Mouse (Mus musculus): ENCODE measurements around the gene Atf1. TPM values are rescaled to one million over a fixed set of nuclear protein-coding genes. Genes with fewer than 3 reads are reported as not detected.
A peak's percentile ranks its signal among the peaks of the same experiment; 100 is the strongest.
"Not testable (repeated sequence)": the region's sequence is repeated elsewhere in the genome, so short reads cannot be mapped to it uniquely, and the experiment has no call there.

Atf1 gene
- polyA plus RNA-seq, 2 experiments, result 24.9 to 29.7 TPM

DNA sequence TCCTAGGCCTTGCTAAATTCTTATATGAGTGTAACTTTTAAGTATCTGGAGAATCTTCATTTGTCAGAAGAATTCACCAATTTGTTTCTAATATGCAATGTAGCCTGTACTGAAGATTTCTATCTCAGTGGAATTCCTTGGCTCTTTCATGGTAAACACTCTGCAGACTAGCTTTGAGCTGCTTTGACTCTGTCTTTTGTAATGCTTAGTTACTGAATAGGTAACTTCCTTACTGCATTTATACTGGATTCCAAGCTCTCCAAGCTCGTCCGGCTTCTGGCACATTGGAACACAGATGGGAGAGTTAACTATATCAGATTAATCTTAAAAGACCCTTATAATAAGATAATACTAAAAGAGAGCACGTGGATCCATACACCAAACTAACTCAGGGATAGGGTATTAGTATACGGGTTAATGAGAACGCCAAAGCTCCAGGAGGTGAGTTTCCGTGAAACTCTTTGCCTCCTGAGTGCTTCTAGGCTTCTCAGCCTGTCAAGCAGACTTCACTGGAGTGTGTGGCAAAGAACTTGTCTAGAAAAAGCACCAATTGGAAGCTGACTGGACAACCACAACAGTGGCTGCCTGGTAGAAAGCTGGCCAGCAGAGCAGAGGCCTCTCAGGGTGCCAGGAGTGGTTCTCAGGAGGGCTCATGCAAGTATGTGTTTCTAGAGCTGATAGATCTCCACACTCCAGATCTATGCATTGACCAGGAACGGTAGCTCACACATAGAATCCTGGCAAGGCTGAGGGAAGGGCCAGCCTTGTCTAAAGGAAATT is 31.2 kb downstream of the Atf1 start:
- Histone ChIP-seq H3K9ac (replicated peaks) (no peak overlapping the region), H3K4me2 (ENCODE audit: low read depth) (no peak overlapping the region), H3K27me3 (ENCODE audit: control insufficient read depth, insufficient read depth, low read length) (no peaks in the 10 kb centered on the region), H3K36me3 (replicated peaks; ENCODE audit: control insufficient read depth, insufficient read depth, low read depth) (peaks cover 60% of the 10 kb centered on the region), H3K4me1 (replicated peaks; ENCODE audit: control insufficient read depth in 2 of 2, insufficient read depth in 2 of 2, low read length in 1 of 2) (no peaks in the 10 kb centered on the region), H3K9me3 (ENCODE audit: control insufficient read depth, low read length) (no peaks in the 10 kb centered on the region), H3K27ac (no peak overlapping the region), H3K4me3 (ENCODE audit: insufficient read depth in 1 of 2, low read depth in 2 of 2, low read length in 2 of 2) (no peak overlapping the region)
- no peak for TF ChIP-seq CTCF (IDR thresholded peaks at IDR 0.05; ENCODE audit: low read depth)
- TF ChIP-seq EP300 (IDR thresholded peaks at IDR 0.05; ENCODE audit: low read depth), result no peak
- DNase-seq (ENCODE audit: low read depth in 3 of 3, low spot score in 3 of 3), result no peak
- 89% methylated on average over 7 of the region's 7 CpGs for WGBS (ENCODE audit: insufficient replicate concordance)
- no peak for ATAC-seq (ENCODE audit: insufficient read depth)

DNA sequence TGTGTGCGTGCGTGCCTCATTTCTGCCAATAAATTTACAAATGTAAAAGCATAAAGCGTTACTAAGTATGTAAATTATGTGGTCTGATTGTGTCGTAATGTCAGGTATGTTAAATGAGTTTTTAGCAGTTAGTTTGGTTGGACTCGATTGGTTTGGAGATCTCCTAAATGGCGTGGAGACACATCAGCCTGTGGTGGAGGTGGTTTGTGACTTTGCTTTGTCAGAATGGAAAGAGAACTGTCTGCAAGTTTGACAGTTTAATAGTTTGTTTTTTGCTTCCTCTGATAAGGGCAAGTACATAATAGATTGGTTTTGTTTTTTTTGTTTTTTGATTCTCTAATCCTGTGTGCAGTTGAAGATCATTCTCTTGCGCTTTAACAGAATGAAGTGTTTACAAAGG is 32.7 kb downstream of the Atf1 start:
- H3K4me1 ChIP-seq (replicated peaks; ENCODE audit: control insufficient read depth in 2 of 2, insufficient read depth in 2 of 2, low read length in 1 of 2); H3K9me3 ChIP-seq (ENCODE audit: control insufficient read depth, low read length); DNase-seq (ENCODE audit: low read depth in 3 of 3, low spot score in 3 of 3); H3K9ac ChIP-seq (replicated peaks); H3K27ac ChIP-seq; H3K27me3 ChIP-seq (ENCODE audit: control insufficient read depth, insufficient read depth, low read length); H3K4me3 ChIP-seq (ENCODE audit: insufficient read depth in 1 of 2, low read depth in 2 of 2, low read length in 2 of 2); ATAC-seq (ENCODE audit: insufficient read depth); H3K4me2 ChIP-seq (ENCODE audit: low read depth): not testable (repeated sequence)
- WGBS (ENCODE audit: insufficient replicate concordance), result 76% methylated on average over 7 of the region's 7 CpGs
- H3K36me3 ChIP-seq (replicated peaks; ENCODE audit: control insufficient read depth, insufficient read depth, low read depth), result peaks cover 45% of the 10 kb centered on the region

DNA sequence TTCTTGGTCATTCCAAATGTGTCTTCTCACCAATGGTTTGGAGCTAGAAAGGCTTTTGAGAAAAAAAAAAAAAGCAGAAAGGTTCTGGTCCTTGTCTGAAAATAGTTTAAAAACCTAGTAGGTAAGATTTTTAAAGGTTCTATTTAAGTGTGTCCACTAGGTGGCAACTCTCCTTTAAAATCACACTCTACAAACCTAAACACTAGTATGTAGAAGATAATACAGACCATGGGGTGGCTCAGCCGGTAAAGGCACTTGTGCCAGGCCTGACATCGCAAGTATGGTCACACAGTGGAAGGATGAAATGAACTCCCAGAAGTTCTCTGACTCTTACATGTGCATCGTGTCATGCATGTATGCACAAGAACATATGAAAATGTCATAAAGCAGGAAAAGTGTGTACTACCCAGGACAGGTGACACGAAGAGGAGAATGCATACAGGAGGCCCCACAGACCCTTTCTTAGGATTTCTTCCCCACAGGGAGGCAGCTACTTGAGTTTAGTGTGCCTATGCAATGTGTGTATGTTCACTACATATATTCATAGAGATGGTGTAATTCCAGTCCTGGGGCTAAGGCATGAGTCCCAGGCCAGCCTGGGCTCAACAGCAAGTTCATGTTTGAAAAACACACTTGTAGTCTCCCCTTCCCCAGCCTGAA is 35.8 kb downstream of the Atf1 start:
- 41% methylated on average over 4 of the region's 4 CpGs for WGBS (ENCODE audit: insufficient replicate concordance)
- Histone ChIP-seq H3K4me1 (replicated peaks; ENCODE audit: control insufficient read depth in 2 of 2, insufficient read depth in 2 of 2, low read length in 1 of 2) (no peaks in the 10 kb centered on the region), H3K4me2 (ENCODE audit: low read depth) (no peak overlapping the region), H3K27me3 (ENCODE audit: control insufficient read depth, insufficient read depth, low read length) (no peaks in the 10 kb centered on the region), H3K27ac (no peak overlapping the region), H3K9me3 (ENCODE audit: control insufficient read depth, low read length) (no peaks in the 10 kb centered on the region), H3K9ac (replicated peaks) (no peak overlapping the region), H3K36me3 (replicated peaks; ENCODE audit: control insufficient read depth, insufficient read depth, low read depth) (peaks cover 17% of the 10 kb centered on the region), H3K4me3 (ENCODE audit: insufficient read depth in 1 of 2, low read depth in 2 of 2, low read length in 2 of 2) (no peak overlapping the region)
- ATAC-seq (ENCODE audit: insufficient read depth) (no peak), DNase-seq (ENCODE audit: low read depth in 3 of 3, low spot score in 3 of 3) (no peak)
- TF ChIP-seq CTCF (IDR thresholded peaks at IDR 0.05; ENCODE audit: low read depth) (peak; percentile 38), EP300 (IDR thresholded peaks at IDR 0.05; ENCODE audit: low read depth) (no peak)

DNA sequence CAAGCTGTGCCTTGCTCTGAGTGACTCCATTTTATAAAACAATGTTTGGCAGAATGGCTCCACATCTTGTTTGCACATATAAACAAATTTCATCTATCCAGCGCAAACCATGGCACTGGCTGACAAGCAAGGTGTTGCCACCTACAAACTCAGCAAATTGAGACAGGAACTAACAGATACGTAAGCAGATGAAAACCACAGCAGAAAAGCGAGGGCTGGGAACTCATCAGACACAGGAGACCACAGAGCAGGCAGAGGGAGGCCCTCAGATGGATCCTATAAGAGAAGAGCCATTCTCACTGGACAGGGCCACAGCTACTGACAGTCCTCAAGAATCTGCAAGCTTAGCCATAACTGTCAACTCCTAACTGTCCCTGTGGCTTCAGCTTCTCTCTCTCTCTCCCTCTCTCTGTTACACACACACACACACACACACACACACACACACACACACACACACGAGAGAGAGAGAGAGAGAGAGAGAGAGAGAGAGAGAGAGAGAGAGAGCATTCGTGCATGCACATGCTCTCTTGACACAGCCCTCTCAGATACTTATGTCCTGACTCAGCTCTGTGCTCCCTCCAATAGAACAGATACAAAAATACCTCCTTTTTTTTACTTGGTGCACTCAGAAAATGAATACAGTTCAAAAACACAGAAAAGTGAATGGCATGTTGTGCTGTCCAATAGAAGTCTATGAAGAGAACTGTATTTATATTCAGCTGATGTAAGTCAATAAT is 38.1 kb downstream of the Atf1 start:
- no peaks in the 10 kb centered on the region for H3K27me3 ChIP-seq (ENCODE audit: control insufficient read depth, insufficient read depth, low read length)
- H3K9ac ChIP-seq (replicated peaks), result no peak overlapping the region
- no peak overlapping the region for H3K27ac ChIP-seq
- DNase-seq (ENCODE audit: low read depth in 3 of 3, low spot score in 3 of 3), result no peak
- H3K4me2 ChIP-seq (ENCODE audit: low read depth), result no peak overlapping the region
- no peak for TF ChIP-seq EP300 (IDR thresholded peaks at IDR 0.05; ENCODE audit: low read depth)
- no peak for TF ChIP-seq CTCF (IDR thresholded peaks at IDR 0.05; ENCODE audit: low read depth)
- no peak for ATAC-seq (ENCODE audit: insufficient read depth)
- whole genome bisulfite sequencing (ENCODE audit: insufficient replicate concordance), result 61% methylated on average over 4 of the region's 5 CpGs
- H3K9me3 ChIP-seq (ENCODE audit: control insufficient read depth, low read length), result no peaks in the 10 kb centered on the region
- peaks cover 5% of the 10 kb centered on the region for H3K36me3 ChIP-seq (replicated peaks; ENCODE audit: control insufficient read depth, insufficient read depth, low read depth)
- no peak overlapping the region for H3K4me3 ChIP-seq (ENCODE audit: insufficient read depth in 1 of 2, low read depth in 2 of 2, low read length in 2 of 2)
- H3K4me1 ChIP-seq (replicated peaks; ENCODE audit: control insufficient read depth in 2 of 2, insufficient read depth in 2 of 2, low read length in 1 of 2), result no peaks in the 10 kb centered on the region

DNA sequence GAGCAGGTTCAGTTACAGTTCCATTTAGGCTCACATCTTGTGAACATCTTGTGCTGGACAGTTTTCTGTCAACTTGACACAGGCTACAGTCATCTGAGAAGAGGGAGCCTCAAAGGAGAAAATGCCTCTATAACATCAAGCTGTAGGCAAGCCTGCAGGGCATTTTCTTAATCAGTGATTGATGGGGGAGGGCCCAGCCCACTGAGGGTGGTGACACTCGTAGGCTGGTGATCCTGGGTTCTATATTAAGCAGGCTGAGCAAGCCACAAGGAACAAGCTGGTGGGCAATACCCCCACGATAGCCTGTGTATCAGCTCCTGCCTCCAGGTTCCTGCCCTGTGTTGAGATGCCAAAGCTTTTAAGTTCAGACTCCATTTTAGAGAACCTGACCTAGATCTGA is 41.3 kb downstream of the Atf1 start:
- WGBS (ENCODE audit: insufficient replicate concordance), result 52% methylated on average over 2 of the region's 2 CpGs
- ATAC-seq (ENCODE audit: insufficient read depth) (no peak), DNase-seq (ENCODE audit: low read depth in 3 of 3, low spot score in 3 of 3) (no peak)
- Histone ChIP-seq H3K9me3 (ENCODE audit: control insufficient read depth, low read length) (no peaks in the 10 kb centered on the region), H3K4me1 (replicated peaks; ENCODE audit: control insufficient read depth in 2 of 2, insufficient read depth in 2 of 2, low read length in 1 of 2) (no peaks in the 10 kb centered on the region), H3K27me3 (ENCODE audit: control insufficient read depth, insufficient read depth, low read length) (no peaks in the 10 kb centered on the region), H3K4me3 (ENCODE audit: insufficient read depth in 1 of 2, low read depth in 2 of 2, low read length in 2 of 2) (no peak overlapping the region), H3K4me2 (ENCODE audit: low read depth) (no peak overlapping the region), H3K27ac (no peak overlapping the region), H3K9ac (replicated peaks) (no peak overlapping the region), H3K36me3 (replicated peaks; ENCODE audit: control insufficient read depth, insufficient read depth, low read depth) (no peaks in the 10 kb centered on the region)
- TF ChIP-seq EP300 (IDR thresholded peaks at IDR 0.05; ENCODE audit: low read depth) (no peak), CTCF (IDR thresholded peaks at IDR 0.05; ENCODE audit: low read depth) (no peak)
